Mouse (Mus musculus) brain, embryonic 14.5 days (tissue): ENCODE measurements around the gene Ghrl.

Source experiments
- CTCF ChIP-seq: fragments of 200-500 bp; IDR thresholded peaks from 2 replicates; pipeline ENCODE4 v1.5.1; 2012; ENCODE audit warnings: inconsistent platforms, mild to moderate bottlenecking, moderate library complexity, borderline replicate concordance; ENCODE audit not compliant: insufficient read depth, insufficient read length; ENCODE audit errors: extremely low read depth
- POLR2A ChIP-seq: fragments of 200-500 bp; IDR thresholded peaks from 2 replicates; pipeline ENCODE4 v1.6.1; 2012; ENCODE audit warnings: mild to moderate bottlenecking, inconsistent platforms, borderline replicate concordance; ENCODE audit not compliant: poor library complexity, insufficient read depth, insufficient read length, severe bottlenecking; ENCODE audit errors: extremely low read depth

DNA sequence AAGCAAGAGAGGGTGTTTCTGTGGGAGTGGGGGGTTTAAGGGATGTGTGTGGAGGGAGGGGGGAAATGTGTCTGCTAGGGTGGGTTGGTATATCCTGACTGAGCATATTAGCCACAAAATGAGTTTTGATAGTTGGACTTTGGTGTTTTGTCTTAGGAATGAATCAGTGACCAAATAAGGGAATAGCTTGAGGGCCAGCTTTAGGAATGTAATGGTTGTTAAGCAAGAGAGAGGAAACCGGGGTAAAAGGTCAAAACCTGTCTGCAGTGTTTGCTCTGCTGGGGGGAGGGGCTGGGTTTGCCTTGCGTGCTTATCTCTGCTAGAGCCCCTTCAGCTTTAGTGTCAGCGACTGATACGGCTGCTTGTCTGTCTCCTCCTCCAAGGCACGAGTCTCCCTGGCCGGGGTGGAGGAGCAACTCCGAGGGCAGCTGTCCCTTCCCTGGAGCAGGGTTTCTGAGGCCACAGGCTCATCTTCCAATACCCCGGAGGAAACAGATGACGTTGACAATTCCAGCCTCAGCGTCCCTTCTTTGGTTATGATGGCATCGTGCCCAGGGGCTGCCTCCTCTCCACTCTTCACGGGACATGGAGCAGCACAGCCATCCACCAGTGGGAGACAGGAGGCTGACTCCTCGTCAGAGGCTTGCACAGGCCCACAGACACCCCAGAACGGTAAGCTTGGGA, 29.1 kb downstream of the Ghrl start:
- TF ChIP-seq CTCF (no peak), POLR2A (no peak)
